Mouse (Mus musculus) spleen, postnatal 10 days (tissue): ENCODE measurements around the gene Shd.
A peak's percentile ranks its signal among the peaks of the same experiment; 100 is the strongest.

Experiments
- DNase-seq, 2 experiments: peaks; one replicate each; pipeline ENCODE4 v3.0.0; 2021 to 2022; ENCODE audit warnings: low spot score in 2 of 2

Gene Shd

GRCm38 (mm10) chr17:55958918-55959728 is 11.1 kb upstream of the Shd start, which contains the start of gene Yju2:
Gene Yju2, plus strand, starts transcription at chr17:55959099.
- peak; percentile 88 to 91 for DNase-seq

- peak in 1 of 2 experiments; percentile 14 for DNase-seq
These were observed 10.1 kb upstream of the Shd start for GRCm38 (mm10) chr17:55959946-55960740.

GRCm38 (mm10) chr17:55960791-55961190 is 9.5 kb upstream of the Shd start:
- peak in 1 of 2 experiments; percentile 10 for DNase-seq

DNA sequence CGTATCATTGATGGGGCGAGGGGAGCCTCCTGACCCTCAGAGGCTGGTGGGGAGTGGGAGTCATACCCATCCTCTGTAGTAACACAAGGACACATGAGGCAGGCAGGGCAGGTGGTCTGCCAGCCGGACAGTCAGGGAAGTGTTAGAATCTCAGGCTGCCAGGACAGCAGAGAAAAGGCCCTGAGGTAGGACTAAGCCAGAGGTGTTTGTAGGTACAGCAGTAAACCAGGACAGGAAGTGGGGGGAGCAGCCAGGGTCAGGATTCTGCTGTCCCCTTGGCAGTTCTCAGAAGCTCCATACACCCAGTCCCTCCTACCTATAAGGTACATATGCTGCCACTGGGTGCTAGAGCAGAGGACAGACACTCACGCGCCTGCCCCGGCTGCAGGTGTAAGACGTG is 8.6 kb upstream of the Shd start:
- peak in 1 of 2 experiments; percentile 10 for DNase-seq

GRCm38 (mm10) chr17:55963171-55963570 is 7.1 kb upstream of the Shd start:
- DNase-seq: peak in 1 of 2 experiments; percentile 27

- DNase-seq: no peak
These were observed 5.8 kb upstream of the Shd start for GRCm38 (mm10) chr17:55964496-55964895.

DNA sequence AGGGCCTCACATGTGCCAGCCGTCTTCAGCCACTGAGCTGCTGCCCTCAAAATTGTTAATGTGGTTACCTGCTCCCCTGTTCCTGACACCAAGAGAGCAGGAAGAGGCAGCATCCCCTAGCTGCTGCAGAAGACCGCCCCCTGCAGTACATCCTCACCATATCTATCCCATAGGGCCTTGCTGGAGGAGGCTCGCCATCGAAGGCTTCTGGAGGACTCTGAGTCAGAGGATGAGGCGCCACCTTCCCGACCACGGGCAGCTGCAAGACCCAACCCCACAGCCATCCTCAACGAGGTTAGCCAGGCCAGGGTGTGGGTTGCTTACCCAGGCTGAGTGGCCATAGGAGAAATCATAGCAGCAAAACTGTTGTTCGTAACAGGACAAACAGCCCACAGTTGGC is 5.3 kb upstream of the Shd start:
- DNase-seq: no peak

- no peak for DNase-seq
These were observed 3.1 kb upstream of the Shd start for GRCm38 (mm10) chr17:55967186-55967585.

GRCm38 (mm10) chr17:55968210-55968609 is 2.1 kb upstream of the Shd start:
- DNase-seq: no peak

GRCm38 (mm10) chr17:55969560-55969959 is 707 bp upstream of the Shd start:
- no peak for DNase-seq

- no peak for DNase-seq
These were observed 1.2 kb downstream of the Shd start for GRCm38 (mm10) chr17:55971453-55971852.

DNA sequence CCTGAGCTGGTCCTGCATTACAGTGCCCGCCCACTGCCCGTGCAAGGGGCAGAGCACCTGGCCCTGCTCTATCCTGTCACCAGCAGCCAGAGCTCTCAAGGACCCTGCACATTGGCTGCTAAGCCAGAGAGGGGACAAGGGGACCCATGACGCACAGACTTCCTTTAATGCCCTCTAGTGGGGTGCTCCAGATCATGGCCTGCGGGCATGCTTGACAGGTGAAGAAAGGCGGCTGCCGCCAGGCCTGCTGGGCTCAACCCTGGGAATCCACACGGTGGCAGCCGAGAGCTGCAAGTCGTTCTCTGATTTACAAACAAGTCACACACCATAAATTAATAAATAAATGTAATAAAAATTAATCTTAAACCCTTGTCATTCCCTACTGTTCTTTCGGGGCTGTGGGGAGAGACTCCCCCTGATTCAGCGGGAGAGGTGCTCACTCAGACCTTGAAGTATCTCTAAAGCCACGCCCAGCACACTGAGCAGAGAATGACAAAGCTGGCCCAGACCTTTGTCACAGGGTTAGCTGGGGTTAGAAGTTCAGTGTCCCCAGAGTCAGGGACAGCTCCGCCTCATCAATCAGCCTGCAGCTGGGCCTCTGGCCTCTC is 6.1 kb downstream of the Shd start:
- peak; percentile 37 to 79 for DNase-seq

DNA sequence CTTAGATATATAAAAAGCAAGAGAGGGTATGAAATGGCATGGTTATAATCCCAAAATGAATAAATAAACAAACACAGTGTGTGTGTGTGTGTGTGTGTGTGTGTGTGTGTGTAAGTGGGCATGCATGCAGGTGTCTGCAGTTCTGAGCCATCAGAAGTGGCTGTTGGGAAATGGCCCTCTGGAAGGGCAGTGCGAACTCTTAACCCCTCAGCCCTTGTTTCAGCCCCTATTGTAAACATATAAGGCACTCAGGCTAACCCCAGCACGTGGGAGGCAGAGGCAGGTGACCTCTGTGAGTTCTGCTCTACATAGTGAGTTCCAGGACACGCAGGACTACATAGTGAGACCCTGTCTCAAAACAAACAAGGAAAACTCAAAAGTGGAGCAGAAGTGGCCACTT is 7.0 kb downstream of the Shd start:
- no peak for DNase-seq

- no peak for DNase-seq
These were observed 16.0 kb downstream of the Shd start, which contains the start of gene Fsd1 for GRCm38 (mm10) chr17:55986030-55986961. Gene Fsd1, plus strand, starts transcription at chr17:55986509.

GRCm38 (mm10) chr17:55990278-55990898 is 20.1 kb downstream of the Shd start:
- DNase-seq: no peak

DNA sequence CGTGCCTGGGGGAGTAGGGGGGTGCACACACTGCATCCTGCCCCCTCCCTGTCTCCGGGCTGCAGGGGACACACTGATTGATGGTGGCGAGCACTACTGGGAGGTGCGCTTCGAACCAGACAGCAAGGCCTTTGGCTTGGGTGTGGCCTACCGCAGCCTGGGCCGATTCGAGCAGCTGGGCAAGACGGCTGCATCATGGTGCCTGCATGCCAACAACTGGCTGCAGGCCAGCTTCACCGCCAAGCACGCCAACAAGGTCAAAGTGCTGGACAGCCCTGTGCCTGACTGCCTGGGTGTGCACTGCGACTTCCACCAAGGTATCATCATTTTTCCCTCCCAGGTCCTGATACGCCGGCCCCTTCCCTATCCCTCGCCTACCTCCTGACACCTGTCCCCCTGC is 25.7 kb downstream of the Shd start:
- DNase-seq: no peak

DNA sequence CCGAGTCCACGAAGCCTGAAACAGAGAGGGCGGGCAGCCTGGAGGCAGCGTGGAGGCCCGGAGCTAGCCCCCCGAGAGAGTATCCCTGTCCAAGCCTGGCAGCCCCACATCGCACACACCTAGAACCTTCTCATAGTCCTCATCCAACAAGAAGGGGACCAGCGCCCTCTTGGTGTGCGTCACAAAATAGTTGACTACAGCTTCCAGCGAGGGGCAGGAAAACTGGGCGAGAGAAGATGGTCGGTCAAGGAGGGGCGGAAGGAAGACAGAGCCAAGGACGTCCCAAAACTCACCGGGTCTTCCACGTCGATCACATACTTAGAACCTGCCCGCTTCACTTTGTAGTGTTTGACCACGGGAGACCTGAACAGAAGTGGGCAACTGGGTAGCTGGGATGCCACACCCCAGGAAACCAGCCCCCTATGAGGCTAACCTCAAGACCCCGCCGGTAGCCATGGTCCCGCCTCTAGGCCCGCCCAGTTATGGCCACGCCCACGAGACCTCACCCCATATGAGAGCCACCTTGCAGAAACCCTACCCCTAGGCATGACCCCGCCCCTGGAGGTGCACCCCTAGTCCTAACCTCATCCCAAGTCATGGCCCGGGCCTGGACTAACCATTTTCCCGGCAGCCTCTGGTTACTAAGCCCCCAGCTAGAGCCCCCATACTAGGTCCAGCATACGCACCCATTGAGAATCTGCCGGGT is 29.7 kb downstream of the Shd start:
- DNase-seq: no peak

DNA sequence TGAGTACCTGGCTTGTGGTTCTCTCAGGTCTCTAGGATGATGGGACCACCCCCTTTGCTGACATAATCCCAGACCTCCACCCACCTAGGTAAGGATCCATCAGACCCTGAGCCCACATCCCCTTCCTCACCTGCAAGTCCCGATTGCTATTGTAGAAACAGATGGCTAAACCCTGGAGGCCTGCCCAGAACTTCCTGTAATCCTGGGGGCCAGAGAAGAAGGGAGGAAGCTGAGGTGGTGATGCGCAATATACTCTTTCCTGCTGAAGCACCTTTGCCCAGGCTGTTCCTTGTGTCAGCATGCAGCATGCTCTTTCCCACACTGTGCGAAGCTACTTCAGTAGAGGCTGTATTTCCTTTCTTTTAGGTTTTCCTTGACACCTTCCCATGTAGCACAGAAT is 32.7 kb downstream of the Shd start:
- DNase-seq: no peak

- DNase-seq: peak in 1 of 2 experiments; percentile 40
These were observed 35.3 kb downstream of the Shd start, which contains the start of the genes Stap2 and Mpnd for GRCm38 (mm10) chr17:56005415-56006061. Gene Stap2, minus strand, starts transcription at chr17:56005584. Gene Mpnd, plus strand, starts transcription at chr17:56005711.
